Mouse (Mus musculus): ENCODE data around the gene Nln.

Gene Nln

DNA sequence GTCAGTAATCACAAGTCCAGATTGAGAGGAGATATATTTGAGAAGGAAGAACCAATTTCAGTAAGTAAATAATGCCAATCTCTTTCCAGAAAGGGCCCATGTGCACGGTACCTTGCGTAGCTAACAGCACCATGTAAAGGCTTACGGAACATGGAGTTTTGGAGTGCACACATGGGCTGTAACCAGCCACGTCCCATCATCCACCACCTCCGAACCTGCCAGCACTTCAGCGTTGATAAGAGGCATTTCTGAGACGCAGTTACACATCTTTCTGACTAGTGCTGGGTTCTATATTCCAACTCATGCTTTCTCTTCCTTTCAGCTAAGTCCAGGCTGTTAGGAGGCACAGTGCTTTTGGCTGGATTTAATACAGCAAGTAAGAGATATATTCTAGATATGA, 12.2 kb downstream of the Nln start:
- in situ Hi-C loops (cut with MboI; ENCODE audit: low sequenced_read_pairs) = no loop called here

DNA sequence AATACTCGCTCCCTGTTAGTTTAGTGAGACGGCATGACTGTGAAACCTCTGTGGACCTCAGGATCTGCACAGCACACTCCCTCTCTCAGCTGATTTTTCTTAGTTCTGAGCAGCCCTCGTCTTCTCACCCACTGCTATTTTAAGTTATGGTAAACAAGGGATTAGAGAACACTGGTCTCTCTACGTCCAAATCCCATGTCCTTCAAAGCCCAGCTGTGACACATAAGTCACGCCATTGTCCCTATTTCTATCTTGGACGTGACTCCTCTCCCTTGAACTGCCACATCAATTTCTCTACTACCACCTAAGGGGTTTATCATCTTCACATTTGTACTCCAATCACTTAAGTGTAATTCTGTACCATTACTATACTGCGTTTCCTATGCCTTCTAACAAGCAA, 13.5 kb downstream of the Nln start:
- in situ Hi-C loops (cut with MboI; ENCODE audit: low sequenced_read_pairs) = no loop called here

DNA sequence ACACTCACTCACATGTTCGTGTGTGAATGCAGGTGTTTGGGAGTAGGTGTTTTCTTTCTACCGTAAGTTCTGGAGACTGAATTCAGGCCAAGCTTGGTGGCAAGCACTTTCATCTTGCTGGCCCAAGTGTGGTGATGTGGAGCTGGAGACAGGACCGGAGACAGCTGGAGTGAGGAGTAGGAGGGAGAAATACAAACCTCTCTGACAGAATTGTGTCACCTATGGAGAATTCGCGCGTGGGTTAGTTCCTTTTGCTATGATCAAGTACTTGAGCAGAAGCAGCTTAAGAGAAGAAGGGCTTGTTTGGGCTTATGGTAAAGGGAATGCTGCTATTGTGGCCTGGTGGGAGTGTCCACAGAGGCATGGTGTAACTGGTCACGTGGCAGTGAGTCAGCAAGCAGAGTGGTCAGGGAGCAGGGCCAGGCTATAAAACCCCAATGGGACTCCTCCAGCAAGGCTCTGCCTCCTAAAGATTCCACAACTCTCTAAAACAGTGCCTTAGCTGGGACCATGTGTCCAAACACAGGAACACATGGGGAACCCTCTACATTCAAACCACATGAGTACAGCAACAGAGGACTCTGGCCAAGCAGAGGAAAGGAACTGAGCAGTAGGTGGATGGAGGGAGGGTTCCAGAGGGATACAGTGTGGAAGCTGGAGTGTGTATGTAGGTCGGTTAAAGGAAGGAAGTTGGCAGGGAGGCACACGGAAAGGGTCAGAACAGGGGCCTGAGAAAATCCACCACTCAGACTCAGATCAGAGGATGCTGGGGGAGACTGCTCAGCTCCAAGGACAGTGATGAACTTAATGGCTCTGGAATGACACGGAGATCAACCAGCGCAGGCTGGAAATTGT, 14.7 kb downstream of the Nln start:
- in situ Hi-C loops (cut with MboI; ENCODE audit: low sequenced_read_pairs) = no loop called here

DNA sequence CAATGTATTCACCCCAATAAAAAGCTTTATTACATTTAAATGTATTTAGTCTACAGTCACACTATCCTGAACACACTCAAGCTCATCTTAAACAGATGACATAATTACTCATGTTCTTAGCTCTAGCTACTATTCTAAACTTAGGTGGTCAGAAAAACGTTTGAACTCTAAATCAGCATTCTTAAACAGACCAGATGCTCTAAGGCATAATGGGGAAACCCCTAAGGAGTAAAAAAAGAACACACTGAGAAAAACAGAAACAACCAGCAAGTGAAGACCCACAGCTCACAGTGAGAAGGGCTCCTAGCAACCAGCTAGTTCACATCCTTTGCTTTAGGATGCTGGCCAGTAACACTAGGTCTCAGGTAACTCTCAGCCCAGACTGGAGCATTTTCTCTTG, 17.7 kb downstream of the Nln start:
- in situ Hi-C loops (cut with MboI; ENCODE audit: low sequenced_read_pairs) = no loop called here

DNA sequence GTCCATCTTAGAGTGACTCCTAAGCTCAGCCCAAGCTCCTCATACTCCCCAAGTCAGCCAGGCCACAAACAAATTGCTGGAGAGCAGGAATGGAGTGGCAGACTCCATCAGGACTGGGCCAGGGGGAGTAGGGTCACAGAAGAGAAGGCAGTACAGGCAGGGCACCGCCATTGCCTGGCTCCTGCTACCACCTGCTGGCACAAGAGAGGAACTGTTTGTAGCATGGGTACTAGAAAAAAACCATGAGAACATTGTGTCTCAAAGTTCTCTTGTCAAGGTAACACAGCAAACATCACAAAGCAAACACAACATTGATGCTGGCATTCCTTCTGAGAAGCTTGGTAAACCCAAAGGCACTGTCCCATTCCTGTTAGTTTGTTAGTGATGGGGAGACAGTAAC, 20.0 kb downstream of the Nln start:
- in situ Hi-C loops (cut with MboI; ENCODE audit: low sequenced_read_pairs) = no loop called here

DNA sequence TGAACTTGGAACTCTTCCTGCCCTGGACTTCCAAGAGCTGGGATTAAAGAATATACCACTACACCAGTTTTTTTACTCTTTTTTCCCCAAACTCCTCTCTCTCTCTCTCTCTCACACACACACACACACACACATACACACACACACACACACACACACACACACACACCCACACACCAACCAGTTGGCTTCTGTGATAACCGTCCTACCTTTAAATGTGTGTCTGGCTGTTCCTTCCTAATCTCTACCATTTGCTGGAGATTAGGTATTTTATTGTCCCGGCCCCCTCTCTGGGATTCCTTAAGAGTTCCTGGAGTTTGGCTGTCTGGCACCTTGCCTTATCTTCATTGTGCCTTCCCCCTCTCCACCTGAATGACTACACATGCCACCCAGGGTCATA, 24.8 kb downstream of the Nln start:
- in situ Hi-C loops (cut with MboI; ENCODE audit: low sequenced_read_pairs) = no loop called here

DNA sequence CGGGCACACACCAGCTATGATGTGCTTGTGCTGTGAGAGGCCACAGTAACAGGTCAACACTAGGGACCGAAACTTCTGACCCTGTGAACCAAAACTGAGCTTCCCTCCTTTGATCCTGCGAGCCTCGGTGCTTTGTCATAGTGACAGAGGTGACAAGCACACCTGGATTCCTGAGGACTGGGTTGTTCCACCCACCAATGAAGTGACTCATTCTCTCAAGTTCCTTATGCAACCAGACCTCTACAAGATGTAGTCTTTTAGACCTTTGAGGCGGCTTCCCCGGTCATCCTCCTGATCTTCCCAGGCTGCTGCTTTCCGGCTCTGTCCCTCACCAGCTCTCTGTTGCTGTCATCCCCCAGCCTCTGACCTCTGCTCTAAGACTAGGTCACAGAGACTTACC, 26.9 kb downstream of the Nln start:
- in situ Hi-C loops (cut with MboI; ENCODE audit: low sequenced_read_pairs) = no loop called here

DNA sequence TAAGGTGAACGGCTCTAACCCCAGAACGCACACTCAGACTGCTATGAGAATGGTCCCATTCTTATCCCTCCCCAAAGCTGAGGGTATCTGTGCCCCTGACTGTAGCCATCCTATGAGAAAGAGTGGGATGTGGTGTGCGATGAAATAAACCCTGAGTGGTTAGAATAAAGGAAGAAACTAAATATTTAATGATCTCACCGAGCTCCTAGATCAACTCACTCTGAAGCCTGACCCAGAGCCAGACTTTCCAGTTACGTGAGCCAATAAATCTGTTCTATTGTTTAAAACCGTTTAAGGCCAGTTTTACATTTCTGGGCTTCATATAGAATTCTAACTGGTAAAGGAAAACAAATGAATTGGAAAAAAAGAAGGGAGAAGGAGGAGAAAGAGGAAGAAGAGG, 32.4 kb downstream of the Nln start:
- in situ Hi-C loops (cut with MboI; ENCODE audit: low sequenced_read_pairs) = no loop called here

DNA sequence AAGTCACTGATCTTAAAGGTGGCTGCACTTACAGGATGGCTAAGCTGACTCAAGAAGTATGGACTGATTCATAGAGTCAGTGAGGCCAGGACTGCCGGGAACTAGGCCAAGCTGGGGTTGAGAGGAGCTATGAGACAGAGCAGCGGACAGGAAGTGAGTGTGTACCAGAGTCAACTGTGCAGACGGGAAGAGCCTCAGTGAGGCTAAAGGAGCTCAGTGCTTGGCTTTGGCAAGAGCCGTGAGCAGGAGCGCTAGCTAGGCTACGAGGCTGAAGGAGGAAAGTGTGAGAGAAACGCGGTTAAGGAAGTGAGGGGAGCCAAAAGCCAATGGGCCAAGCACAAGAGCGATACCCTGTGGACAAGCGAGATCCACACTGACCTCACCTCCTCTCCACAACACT, 34.7 kb downstream of the Nln start:
- in situ Hi-C loops (cut with MboI; ENCODE audit: low sequenced_read_pairs) = no loop called here

DNA sequence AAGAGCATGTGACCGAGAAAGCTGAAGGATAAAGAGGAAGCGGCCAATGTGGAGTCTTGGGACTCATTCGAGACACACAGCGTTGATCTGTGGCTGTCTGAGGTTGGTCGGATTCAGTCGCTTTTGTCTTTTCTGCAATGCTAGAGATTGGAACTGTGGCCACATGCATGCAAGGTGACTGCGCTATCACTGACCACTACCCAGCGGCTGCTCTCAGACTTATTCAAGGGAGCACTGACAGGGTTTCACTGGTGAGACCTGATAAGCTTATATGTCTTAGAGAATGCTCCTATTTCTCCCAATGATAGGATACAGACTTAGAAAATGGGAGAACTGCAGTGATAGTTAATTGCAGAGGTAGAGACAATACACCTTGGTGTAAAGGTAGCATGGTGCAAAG, 35.2 kb downstream of the Nln start:
- in situ Hi-C loops (cut with MboI; ENCODE audit: low sequenced_read_pairs) = no loop called here

DNA sequence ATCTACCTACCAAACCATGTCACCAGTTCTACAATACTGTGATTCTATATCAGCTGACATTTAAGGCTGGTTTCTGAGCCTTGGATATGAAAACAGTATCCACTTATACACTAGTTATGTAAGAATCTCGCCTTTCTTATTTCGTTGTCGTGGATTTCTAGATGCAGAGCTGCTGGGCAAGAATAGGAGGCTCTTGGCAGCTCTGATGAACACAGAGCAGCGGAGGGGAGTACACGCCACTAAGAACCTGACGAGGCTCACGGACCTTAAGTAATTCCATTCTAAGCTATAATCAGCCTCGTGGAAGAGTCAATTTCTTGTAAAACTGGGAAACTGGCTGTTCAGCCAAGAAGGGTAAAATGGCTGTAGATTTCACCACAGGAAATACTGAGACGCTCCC, 37.1 kb downstream of the Nln start:
- in situ Hi-C loops (cut with MboI; ENCODE audit: low sequenced_read_pairs) = no loop called here

DNA sequence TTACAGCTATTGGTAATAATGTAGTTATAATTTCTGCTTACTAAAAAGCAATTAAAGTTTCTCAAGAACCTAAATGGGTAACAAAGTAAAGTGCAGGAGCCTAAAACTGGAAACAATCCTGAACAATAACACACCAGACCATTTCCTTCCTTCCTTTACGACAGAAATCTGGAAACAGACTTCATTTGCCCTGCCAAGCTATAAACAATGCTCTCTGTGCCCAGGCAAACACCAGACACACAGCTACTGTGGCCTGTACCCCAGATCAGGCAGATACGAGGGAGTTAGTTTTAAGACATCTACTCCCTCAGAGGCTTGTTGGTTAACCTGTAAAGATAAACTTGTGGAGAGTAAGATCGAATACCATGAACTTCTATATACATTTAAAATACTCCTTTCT, 38.7 kb downstream of the Nln start:
- in situ Hi-C loops (cut with MboI; ENCODE audit: low sequenced_read_pairs) = no loop called here

DNA sequence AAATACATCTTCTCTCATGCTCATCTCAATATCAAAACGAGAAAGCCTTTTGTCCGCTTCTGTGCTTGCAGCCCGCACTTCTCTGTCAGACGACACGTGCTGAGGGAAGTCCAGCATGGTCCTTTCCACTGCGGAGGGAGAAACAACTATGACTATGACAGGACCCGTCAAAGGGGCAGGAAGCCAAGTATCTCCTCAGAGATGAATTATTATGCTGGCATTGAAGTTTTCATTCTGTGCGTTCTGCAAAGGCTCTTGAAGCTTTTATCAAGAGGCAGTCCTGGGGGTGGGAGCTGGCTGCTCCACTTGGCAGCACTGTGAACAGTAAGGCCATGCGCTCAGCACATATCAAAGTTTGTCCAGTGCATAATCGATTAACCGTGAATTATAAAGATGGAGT, 40.2 kb downstream of the Nln start:
- in situ Hi-C loops (cut with MboI; ENCODE audit: low sequenced_read_pairs) = no loop called here

DNA sequence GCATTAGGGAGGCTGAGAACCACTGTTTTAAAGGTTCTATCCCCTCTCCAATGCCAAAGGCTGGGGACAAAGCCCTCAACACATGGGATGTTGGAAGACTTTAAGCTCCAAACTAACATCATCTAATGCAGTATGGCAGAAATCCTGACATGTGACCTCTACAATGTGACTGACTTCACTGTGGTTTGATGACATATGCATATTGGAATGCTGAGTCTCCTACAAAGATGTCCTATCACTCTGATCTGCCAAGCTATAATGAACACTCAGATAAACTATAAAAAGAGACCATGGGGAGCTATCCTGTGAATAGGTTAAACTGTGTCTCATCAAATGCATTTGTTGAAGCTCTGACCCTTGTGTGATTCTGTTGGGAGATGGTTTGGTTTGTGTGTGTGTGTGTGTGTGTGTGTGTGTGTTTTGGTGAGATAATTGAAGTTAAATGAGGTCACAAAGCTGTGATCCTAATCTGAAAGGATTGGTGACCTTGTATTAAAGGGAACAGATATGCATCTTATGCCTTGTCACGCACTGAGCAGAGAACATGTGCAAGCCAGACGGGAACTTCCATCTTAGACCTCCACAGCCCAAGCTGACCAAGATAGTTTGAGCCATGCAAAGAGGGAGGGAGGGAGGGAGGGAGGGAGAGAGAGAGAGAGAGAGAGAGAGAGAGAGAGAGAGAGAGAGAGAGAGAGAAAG, 43.6 kb downstream of the Nln start:
- in situ Hi-C loops (cut with MboI; ENCODE audit: low sequenced_read_pairs) = no loop called here

DNA sequence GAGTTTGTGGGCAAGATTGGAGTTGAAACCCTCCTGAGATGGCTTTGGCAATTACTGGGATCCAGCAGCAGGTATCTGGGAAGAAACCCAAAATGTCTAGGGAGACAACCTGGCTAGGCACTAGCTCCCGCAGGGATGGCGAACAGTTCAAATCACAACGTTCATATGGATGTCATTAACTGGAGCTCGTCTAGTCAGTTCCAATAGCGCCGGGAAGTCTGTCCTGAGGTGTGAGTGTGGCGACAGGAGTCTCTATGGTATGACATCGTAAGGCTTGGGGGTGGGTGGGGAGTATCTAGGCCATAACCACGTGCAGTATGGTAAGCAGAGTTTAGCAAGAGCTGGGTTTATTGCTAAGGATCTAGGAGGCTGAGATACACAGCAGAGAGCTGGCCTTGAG, 46.4 kb downstream of the Nln start:
- in situ Hi-C loops (cut with MboI; ENCODE audit: low sequenced_read_pairs) = no loop called here

DNA sequence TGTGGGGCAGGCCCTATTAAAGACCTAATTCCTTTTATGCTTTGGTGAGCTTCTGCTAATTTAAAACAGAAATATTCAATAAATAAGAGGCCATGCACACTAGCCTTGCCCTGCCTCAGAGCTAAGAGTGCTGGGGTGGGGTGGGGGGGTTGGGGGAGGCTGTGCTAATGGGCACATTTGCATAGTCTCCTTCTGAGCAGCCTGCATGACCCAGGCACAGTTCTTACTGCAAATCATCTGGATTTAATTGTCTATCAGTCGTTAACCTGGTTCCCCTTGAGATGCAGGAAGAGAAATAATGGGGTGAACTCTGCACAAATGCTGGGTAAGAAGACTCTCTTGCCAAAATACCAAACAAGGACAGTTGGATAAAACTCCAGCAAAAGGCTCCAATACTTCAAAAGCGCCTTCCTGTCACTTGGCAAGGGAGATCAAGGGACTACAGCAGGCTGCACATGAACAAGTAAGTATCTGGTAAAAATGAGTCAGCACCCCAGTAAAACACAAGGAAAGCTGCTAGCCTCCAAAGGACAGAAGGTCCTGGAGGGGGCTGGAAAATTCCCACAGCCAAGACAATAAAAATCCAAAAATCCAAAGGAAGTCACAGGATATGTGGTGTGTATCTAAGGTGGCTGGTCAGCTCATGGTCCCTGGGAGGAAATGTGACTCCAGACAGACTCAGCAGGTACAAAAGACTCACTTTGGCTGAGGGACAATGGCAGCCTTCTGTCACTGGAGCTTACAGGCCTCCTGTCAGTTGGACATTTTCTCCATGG, 47.3 kb downstream of the Nln start:
- in situ Hi-C loops (cut with MboI; ENCODE audit: low sequenced_read_pairs) = no loop called here

DNA sequence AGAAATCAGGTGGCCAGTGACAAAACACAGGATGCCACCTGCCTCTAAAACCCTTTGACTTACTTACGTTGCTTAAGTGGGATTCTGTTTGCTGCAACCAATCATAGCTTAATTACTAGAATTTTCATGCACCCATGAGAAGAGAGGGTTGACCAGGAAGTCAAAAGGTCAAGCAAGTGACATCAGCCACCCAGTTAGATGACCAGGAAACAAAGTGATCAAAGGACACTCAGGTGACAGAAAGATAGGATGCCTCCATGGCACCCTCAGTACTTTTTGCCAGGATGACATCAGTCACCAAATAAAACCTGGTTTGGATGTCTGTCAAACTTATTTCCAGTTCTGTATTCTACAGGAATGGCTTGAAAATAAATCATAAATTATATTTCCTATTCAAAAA, 49.2 kb downstream of the Nln start:
- in situ Hi-C loops (cut with MboI; ENCODE audit: low sequenced_read_pairs) = no loop called here

DNA sequence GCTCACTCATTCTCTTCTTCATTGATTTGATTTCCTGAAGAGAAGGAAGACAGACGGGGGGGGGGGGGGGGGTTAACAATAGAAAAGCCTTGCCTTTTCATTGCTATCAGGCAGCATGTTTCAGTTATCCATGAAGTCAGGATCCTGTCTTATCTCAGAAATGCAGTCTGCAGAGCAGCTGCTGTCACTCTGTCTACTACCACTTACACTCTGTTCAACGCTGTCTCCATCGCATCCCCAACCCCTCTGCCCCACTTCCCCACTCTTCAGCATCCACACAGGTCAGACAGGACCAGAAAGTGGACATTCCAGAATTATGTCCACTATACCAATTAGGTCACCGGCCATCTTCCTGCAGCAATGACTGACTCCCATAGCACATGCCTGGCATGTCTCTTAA, 49.9 kb downstream of the Nln start:
- in situ Hi-C loops (cut with MboI; ENCODE audit: low sequenced_read_pairs) = no loop called here

DNA sequence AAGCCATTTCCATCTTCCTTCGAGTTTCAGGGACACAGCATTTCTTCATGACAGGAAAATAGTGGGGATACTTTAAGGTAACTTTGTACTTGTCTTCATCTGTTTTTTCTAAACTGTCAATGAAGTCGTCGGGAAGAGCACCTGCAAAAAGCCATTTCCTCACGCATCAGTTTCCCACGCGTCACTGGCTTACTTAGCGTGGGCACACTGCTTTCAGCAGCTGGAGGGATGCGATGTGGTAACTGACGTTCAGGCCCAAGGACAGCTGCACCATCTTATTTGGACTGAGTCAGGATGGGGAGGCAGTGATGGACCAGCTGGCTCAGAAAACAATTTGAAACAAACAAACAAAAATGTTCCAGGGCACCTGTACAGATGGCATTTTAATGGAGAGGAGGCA, 50.7 kb downstream of the Nln start:
- in situ Hi-C loops (cut with MboI; ENCODE audit: low sequenced_read_pairs) = no loop called here

DNA sequence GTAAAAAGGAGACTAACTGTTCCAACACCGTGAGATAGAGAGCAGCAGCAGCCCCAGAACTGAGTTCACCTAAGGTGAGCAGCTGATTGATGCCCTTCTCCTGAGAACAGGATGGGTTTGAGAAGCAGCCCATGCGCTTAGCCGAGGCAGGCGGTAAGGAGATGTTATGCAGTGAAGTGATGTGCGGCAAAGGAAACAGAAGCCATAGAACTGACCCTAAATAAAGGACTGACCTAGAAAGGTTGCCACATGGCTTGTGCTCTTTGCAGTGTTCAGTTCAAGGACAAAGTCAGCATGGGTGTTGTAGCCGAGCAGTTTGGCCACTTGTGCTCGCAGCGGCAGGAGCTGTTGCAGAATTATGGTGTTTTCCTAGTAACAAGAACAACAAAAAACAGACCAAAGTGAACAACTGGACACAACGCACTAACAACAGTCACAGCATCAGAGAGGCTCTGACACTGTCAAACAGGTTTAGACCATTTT, 57.1 kb downstream of the Nln start:
- in situ Hi-C loops (cut with MboI; ENCODE audit: low sequenced_read_pairs) = no loop called here

DNA sequence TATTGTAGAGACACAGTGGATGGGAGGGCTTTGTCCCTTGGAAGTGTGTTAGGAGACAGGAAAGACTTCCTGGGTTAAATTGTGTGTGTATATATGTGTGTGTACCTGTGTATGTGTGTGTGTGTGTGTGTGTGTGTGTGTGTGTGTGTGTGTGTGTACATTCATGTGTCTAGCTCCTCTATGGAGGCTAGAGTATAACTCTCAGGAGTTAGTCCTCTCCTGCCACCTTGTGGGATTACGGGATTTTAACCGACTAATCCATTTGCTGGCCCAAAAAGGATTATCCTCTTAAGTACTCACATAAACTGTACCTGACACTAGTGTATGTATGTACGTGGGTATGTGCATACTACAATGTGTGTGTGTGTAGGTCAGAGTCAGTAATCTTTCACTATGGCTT, 60.6 kb downstream of the Nln start:
- in situ Hi-C loops (cut with MboI; ENCODE audit: low sequenced_read_pairs) = no loop called here

DNA sequence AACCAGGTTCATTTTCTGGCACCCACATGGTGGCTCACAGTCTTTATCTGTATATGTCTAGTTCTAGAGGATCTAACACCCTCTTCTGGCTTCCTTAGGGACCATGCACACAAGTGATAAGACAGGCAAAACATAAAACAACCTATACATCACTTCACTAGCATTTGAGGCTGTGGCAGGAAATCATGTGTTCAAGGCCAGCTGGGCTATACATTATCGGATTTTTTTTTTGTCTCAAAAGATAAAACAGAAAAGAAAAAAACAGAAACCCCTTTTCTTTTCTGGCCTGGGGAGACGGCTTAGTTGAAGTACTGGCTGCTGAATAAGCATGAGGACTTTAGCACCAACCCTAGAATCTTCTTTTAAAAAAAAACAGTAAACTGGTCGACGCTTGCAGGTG, 64.3 kb downstream of the Nln start:
- in situ Hi-C loops (cut with MboI; ENCODE audit: low sequenced_read_pairs) = no loop called here

Data from CH12F3 (cell line).